Mouse (Mus musculus): ENCODE results near the gene Ppfibp1. TPM values are rescaled to one million over a fixed set of nuclear protein-coding genes. Genes with fewer than 3 reads are reported as not detected.

Ppfibp1 gene
- total and polyA plus RNA-seq, 3 experiments: 23.4 to 28.2 (median 28.2) TPM

DNA sequence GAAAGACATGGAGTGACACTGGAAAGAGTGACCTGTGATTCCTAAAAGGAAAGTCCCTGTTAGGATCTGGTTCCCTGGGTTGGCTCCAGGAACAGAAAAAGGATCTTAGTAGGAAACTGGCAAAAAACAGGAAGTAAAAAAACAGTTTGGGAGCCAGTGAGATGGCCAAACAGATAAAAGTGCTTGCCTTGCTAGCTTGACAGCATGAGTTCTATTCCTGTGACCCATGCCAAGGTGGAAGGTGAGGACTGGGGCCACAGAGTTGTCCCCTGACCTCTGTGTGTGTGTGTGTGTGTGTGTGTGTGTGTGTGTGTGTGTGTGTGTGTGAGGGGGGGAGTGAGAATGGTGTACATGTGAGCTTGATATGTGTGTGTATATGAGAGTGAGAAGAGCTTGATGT is 135.3 kb downstream of the Ppfibp1 start:
- no peak for TF ChIP-seq E2F4 (IDR thresholded peaks at IDR 0.05; ENCODE audit: insufficient replicate concordance, low read depth, low read length)
- no peak for TF ChIP-seq RCOR1 (conservative IDR thresholded peaks at IDR 0.05; ENCODE audit: low read depth, low read length)
- no peak for TF ChIP-seq BHLHE40 (IDR thresholded peaks at IDR 0.05; ENCODE audit: low read depth, low read length)
- no peak for TF ChIP-seq JUN (IDR thresholded peaks at IDR 0.05; ENCODE audit: insufficient read depth, low read depth, low read length)
- TF ChIP-seq ZKSCAN1 (IDR thresholded peaks at IDR 0.05; ENCODE audit: borderline replicate concordance, low read depth, low read length): no peak
- no peak for TF ChIP-seq ELF1 (IDR thresholded peaks at IDR 0.05; ENCODE audit: low read depth, low read length)
- TF ChIP-seq NELFE (IDR thresholded peaks at IDR 0.05; ENCODE audit: low read depth, low read length): no peak
- TF ChIP-seq USF1 (IDR thresholded peaks at IDR 0.05; ENCODE audit: low read depth, low read length): no peak
- TF ChIP-seq MEF2A (IDR thresholded peaks at IDR 0.05; ENCODE audit: borderline replicate concordance, low read depth, low read length): no peak
- no peak for TF ChIP-seq IRF4 (IDR thresholded peaks at IDR 0.05; ENCODE audit: low read depth, low read length)
- H3K4me3 ChIP-seq (replicated peaks in 1 of 3; ENCODE audit: low read depth in 2 of 3, low read length in 2 of 3, poor library complexity in 1 of 3): no peak overlapping the region
- no peak overlapping the region for H3K4me2 ChIP-seq (ENCODE audit: insufficient read depth, low read depth, poor library complexity, severe bottlenecking)
- H3K79me2 ChIP-seq (replicated peaks; ENCODE audit: control insufficient read depth, extremely low read depth, insufficient read depth, poor library complexity, severe bottlenecking): no peaks in the 10 kb centered on the region
- DNase-seq (ENCODE audit: extremely low read depth): no peak
- H3K27me3 ChIP-seq (replicated peaks): no peaks in the 10 kb centered on the region
- no peak overlapping the region for H3K27ac ChIP-seq (ENCODE audit: insufficient read depth, low read depth)
- no peak overlapping the region for H3K9ac ChIP-seq (ENCODE audit: insufficient read depth, low read depth)
- dilution Hi-C loops (cut with MboI; ENCODE audit: extremely low pct_ligation_motif_present, extremely low pct_unique_long_range_greater_than_20kb, low sequenced_read_pairs) (no loop called here), in situ Hi-C loops (cut with MboI; ENCODE audit: low pct_ligation_motif_present, low pct_unique_long_range_greater_than_20kb, low sequenced_read_pairs) (no loop called here)
- peaks cover 0 to 3% of the 10 kb centered on the region in 2 experiments; a peak in 1 of 4 replicates for H3K4me1 ChIP-seq (ENCODE audit: control insufficient read depth in 1 of 2, insufficient read depth in 2 of 2)
- H3K9me3 ChIP-seq (replicated peaks; ENCODE audit: low read length): no peaks in the 10 kb centered on the region
- peaks cover 49 to 78% of the 10 kb centered on the region in 2 experiments for H3K36me3 ChIP-seq (replicated peaks in 1 of 2; ENCODE audit: control insufficient read depth in 1 of 2, insufficient read depth in 1 of 2, low read length in 1 of 2)

- Histone ChIP-seq H3K9me3 (replicated peaks; ENCODE audit: low read length) (no peaks in the 10 kb centered on the region), H3K36me3 (replicated peaks in 1 of 2; ENCODE audit: control insufficient read depth in 1 of 2, insufficient read depth in 1 of 2, low read length in 1 of 2) (peaks cover 48 to 80% of the 10 kb centered on the region in 2 experiments), H3K4me1 (ENCODE audit: control insufficient read depth in 1 of 2, insufficient read depth in 2 of 2) (peaks cover 0 to 3% of the 10 kb centered on the region in 2 experiments; a peak in 1 of 4 replicates), H3K4me2 (ENCODE audit: insufficient read depth, low read depth, poor library complexity, severe bottlenecking) (no peak overlapping the region), H3K9ac (ENCODE audit: insufficient read depth, low read depth) (no peak overlapping the region), H3K79me2 (replicated peaks; ENCODE audit: control insufficient read depth, extremely low read depth, insufficient read depth, poor library complexity, severe bottlenecking) (no peaks in the 10 kb centered on the region), H3K27me3 (replicated peaks) (no peaks in the 10 kb centered on the region), H3K4me3 (replicated peaks in 1 of 3; ENCODE audit: low read depth in 2 of 3, low read length in 2 of 3, poor library complexity in 1 of 3) (no peak overlapping the region), H3K27ac (ENCODE audit: insufficient read depth, low read depth) (no peak overlapping the region)
- in situ Hi-C loops (cut with MboI; ENCODE audit: low pct_ligation_motif_present, low pct_unique_long_range_greater_than_20kb, low sequenced_read_pairs) (no loop called here), dilution Hi-C loops (cut with MboI; ENCODE audit: extremely low pct_ligation_motif_present, extremely low pct_unique_long_range_greater_than_20kb, low sequenced_read_pairs) (no loop called here)
- no peak for DNase-seq (ENCODE audit: extremely low read depth)
- TF ChIP-seq PAX5 (IDR thresholded peaks at IDR 0.05; ENCODE audit: low read length): no peak
- TF ChIP-seq ZKSCAN1 (IDR thresholded peaks at IDR 0.05; ENCODE audit: borderline replicate concordance, low read depth, low read length): no peak
- no peak for TF ChIP-seq NELFE (IDR thresholded peaks at IDR 0.05; ENCODE audit: low read depth, low read length)
- no peak for TF ChIP-seq BHLHE40 (IDR thresholded peaks at IDR 0.05; ENCODE audit: low read depth, low read length)
- no peak for TF ChIP-seq TBP (conservative IDR thresholded peaks at IDR 0.05; ENCODE audit: low read depth, low read length)
- TF ChIP-seq JUND (conservative IDR thresholded peaks at IDR 0.05; ENCODE audit: low read depth, low read length): no peak
- no peak for TF ChIP-seq MAX (IDR thresholded peaks at IDR 0.05; ENCODE audit: low read length)
- TF ChIP-seq CHD2 (IDR thresholded peaks at IDR 0.05; ENCODE audit: low read length): no peak
- TF ChIP-seq USF2 (conservative IDR thresholded peaks at IDR 0.05; ENCODE audit: low read depth, low read length): no peak
Measured at GRCm38 (mm10) chr6:147024761-147025160, 136.5 kb downstream of the Ppfibp1 start.
